Mouse (Mus musculus) ES-E14 (cell line): Measurements from ENCODE around the gene Grin2d.

Experiments used
- HCFC1 ChIP-seq: IDR thresholded peaks from 2 replicates; pipeline ENCODE4 v1.6.1; 2012; ENCODE audit warnings: low read length, inconsistent platforms, borderline replicate concordance; ENCODE audit not compliant: insufficient read depth
- MAFK ChIP-seq: IDR thresholded peaks from 2 replicates; pipeline ENCODE4 v1.6.1; 2014; ENCODE audit warnings: mild to moderate bottlenecking, low read depth, low read length, inconsistent platforms; ENCODE audit not compliant: insufficient read depth

DNA sequence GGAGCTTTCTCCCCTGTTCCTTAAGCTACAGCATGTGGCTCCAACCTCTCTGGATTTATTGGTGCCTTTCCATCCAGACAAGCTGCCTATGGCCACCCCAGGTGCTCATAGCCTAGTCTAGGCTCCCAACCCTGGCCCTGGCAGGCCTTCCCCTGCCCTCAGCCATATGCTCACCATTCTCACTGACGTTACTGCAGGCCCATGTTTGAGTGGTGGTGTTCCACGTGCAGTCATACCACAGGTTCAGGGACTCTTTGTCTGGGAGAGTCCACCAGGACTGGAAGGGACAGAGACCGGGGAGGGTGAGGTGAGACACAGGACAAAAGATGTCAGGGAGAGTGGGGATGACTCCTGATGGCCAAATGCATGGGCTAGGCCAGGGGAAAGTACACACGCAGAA, 41.6 kb upstream of the Grin2d start:
- TF ChIP-seq HCFC1 (no peak), MAFK (no peak)
